Mouse (Mus musculus) layer of hippocampus, adult 11-12 months (tissue): ENCODE results near the gene Olfr1218.
"Not testable (repeated sequence)": the region's sequence is repeated elsewhere in the genome, so short reads cannot be mapped to it uniquely, and the experiment has no call there.

ENCODE experiments used
- DNase-seq: peaks from one replicate; pipeline ENCODE4 v3.0.0; 2022; ENCODE audit warnings: low spot score

The Olfr1218 gene

GRCm38 (mm10) chr2:89061087-89061486 is at the start of gene Olfr1218:
Olfr1218 (minus strand) TSS chr2:89061187.
- DNase-seq, result no peak

GRCm38 (mm10) chr2:89106735-89107134 is 45.7 kb upstream of the Olfr1218 start, which contains the start of gene Olfr1220:
Olfr1220 (minus strand) TSS chr2:89106835.
- DNase-seq, result no peak

GRCm38 (mm10) chr2:89105651-89106050 is 44.7 kb upstream of the Olfr1218 start:
- no peak for DNase-seq

GRCm38 (mm10) chr2:89093848-89094247 is 32.9 kb upstream of the Olfr1218 start:
- DNase-seq, result no peak

- DNase-seq, result no peak
Measured at GRCm38 (mm10) chr2:89083413-89083812, 22.4 kb upstream of the Olfr1218 start, which contains the start of gene Olfr1219. Olfr1219 (minus strand) TSS chr2:89083513.

- no peak for DNase-seq
Measured at GRCm38 (mm10) chr2:89081487-89081886, 20.5 kb upstream of the Olfr1218 start.

GRCm38 (mm10) chr2:89031965-89032364 is 29.0 kb downstream of the Olfr1218 start, which contains the start of gene Olfr1217:
Olfr1217 (minus strand) TSS chr2:89032065.
- no peak for DNase-seq

- DNase-seq, result not testable (repeated sequence)
Measured at GRCm38 (mm10) chr2:89021436-89021835, 39.6 kb downstream of the Olfr1218 start.

- no peak for DNase-seq
Measured at GRCm38 (mm10) chr2:89018240-89018639, 42.7 kb downstream of the Olfr1218 start, which contains the start of gene Olfr1216. Olfr1216 (minus strand) TSS chr2:89018340.

GRCm38 (mm10) chr2:89006873-89007272 is 54.1 kb downstream of the Olfr1218 start, which contains the start of gene Olfr1215:
Olfr1215 (minus strand) TSS chr2:89006973.
- no peak for DNase-seq
